Mouse (Mus musculus) gastrocnemius, postnatal 4 days (tissue): Measurements from ENCODE around the gene Nfic. TPM values are rescaled to one million over a fixed set of nuclear protein-coding genes. Genes with fewer than 3 reads are reported as not detected.
"Not testable (repeated sequence)": the region's sequence is repeated elsewhere in the genome, so short reads cannot be mapped to it uniquely, and the experiment has no call there.

Source experiments
- DNase-seq, 2 experiments: peaks; one replicate each; pipeline ENCODE4 v3.0.0; 2021 to 2022; ENCODE audit warnings: low spot score in 2 of 2, mixed read lengths in 2 of 2
- total RNA-seq, 2 experiments: library from RNA; stranded (reverse); gene quantifications; 2 replicates each; pipeline ENCODE4 v1.2.3; 2021

Nfic gene
- total RNA-seq, 2 experiments from 2014 or later = 274 to 335 TPM

DNA sequence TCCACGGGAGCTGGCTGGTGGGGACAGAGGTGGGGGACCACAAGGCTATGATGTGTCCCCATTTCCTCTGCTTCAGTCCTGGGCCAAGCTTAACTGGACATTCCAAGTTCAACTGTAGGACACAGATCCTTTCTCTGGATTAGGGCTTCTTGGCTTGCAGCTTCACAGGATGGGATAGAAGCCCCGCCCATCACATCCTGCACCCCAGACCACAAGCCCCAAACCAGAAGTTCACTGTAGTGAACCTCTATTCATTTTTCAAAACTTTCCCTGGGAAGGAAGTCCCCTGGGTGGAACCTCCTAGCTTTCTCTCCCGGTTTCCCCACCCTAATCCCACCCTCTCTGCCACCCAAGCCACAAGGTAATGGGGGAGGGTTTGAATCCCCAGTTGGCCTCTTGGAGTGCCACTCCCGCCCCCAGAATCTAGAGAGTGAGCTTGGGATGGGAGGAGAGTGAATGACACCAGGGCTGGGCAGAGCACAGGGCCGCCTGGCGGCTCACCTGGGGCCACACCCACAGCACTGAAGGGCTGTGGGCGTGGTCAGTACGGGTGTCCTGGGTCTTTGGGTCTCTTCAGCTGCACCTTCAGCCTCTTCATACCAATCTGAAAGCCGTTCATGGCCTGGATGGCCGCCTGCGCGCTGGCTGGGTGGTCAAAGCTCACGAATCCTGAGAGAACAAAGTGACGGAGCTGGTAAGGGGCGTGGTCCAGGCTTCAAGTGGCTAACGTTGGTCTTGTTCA is 6.4 kb upstream of the Nfic start:
- no peak for DNase-seq

DNA sequence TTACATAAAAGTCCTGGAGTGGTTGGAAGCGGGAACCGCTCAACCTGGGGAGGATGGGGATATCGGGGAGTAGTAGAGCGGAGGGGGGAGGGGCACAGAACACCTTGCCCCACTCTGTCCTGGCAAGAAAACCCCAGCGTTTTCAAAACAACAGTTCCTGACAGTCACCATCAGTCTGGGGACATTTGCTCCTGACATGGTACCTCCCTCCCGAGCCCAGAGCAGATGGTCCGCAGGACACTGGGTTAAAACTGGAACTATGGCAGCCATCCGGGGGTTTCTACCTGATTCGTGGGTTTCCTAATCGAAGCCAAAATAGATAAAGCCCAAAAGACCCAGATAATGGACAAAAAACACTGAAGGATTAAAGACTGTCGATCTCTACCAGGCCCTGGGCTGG is 5.5 kb upstream of the Nfic start:
- no peak for DNase-seq

DNA sequence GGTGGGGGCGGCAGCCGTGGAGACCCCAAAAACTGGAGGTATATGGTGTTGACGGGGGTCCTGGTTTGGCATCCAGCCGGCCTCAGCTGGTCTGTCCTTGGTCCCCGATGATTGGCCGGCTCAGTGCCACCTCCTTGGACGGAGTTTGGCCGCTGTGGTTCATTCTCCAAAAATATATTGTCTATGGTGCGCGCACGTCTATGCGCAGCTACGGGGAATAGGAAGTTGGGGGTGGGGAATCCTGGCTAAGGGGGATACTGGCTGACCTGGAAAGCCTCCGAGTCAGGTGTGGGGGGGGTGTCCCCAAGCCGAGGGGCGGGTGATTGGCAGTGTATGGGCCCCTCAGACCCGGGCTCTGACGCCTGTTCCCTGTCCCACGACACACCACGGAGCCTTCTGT is 5.0 kb upstream of the Nfic start:
- no peak for DNase-seq

DNA sequence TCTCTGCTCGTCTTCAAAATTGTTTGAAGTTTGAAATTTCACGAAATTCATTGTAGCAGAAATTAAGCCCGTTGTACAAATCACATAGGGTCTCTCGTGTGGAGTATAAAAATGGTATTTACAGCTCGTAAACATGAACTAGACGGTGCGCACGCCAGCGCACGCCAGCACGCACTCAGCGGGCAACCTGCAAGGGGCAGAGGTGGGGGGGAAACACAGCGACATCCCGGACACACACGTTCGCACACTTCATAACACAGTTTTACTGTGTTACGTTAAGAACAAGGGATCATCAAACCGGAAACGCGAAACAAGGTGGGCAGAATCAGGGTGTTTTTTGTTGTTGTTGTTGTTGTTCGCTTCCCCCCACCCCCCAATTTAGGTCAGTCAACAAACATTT is 4.0 kb upstream of the Nfic start:
- DNase-seq = no peak

DNA sequence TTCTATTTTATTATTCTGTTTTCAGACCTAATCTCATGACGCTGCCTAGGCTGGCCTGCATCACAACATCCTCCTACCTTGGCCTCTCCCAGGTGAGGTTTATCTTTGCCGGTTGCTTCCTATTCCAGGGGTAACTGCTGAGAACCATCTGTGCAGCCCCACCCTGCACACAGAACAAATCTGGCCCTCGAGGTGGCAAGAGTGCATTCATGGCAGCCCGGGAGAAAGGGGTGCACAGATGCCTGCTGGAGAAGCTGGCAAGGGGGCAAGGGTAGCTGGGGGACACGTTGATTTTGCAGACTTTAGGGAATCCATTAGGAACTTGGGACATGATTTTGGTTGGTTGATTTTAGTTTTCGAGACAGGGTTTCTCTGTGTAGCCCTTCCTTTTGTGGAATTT is 2.8 kb upstream of the Nfic start:
- no peak for DNase-seq

DNA sequence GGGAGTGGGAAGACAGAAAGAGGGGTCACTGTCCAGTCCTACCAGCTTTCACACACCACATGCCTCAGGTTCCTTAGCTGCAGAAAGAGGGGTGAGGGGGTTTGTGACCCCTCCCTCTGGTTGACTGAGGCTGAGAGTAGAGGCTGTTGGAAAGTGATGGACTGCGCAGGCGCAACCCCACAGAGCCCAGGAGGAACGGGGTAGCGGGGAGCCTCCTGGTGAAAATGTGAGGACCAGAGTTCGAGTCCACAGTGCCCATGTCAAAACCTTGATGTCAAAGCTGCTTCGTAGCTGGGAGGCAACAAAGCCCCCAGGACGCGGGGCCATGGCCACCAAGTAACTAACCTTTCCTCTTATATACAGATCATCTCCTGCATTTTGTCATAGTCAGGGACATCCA is 2.2 kb upstream of the Nfic start:
- no peak for DNase-seq

DNA sequence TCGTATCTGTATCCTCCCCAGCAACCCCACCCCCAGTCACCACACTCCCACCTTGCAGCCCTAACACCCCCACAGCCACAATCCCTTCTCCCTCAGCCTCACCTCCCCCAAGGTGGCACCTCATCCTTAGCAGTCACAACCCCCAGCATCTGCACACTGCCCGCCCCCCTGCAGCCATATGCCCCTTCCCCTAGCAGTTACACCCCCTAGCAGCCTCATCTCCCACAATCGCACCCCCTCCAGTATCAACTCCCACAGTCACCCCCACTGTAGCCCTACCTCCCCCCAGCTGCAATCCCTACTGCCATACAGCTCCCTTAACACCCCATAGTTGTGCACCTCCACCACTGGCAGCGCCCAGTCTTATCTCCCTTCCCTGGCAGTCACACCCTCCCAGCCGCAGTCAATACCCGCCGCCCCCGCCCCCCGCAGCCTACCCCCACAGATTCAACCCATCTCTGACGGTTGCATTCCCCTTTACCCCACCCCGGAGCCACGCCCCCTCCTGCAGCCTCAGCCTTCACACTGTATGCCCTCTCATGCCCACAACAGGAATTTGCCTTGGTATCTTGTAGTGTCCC is 1.6 kb upstream of the Nfic start:
- DNase-seq = no peak

DNA sequence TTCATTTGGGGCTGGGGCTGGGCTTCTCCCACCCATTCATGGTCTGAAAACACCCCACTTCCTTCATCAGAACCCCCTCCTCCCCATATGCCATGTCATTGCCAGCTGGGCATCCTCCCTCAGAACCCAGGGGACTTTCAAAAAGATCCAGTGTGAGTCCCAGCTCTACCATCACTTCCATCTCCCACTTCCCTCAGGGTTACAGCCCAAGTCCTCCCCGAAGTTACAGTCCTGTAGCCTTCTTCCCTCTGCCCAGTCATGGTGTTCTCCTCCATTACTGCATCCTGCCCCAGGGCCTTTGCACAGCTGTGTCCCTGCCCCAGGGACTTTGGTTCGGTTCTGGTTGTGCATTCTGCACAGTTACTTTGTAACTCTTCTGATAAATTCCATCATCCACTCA is 1.3 kb downstream of the Nfic start:
- DNase-seq = no peak

DNA sequence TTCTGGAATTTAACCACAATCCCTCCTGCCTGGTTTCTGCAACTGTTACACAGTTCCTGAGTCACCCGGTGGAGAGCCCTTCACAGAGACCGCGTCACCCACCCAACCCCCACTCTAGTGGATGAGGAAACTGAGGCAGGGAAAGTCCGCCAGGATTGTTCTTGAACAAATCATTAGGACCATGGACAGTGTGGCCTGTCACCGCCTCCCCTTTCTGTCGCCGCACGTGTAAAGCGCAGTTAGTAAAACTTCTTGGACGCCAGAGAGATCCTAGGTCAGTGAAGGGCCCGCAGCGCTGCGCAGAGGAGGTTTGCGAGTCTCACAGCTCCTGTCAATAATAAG is 2.5 kb downstream of the Nfic start:
- no peak for DNase-seq

DNA sequence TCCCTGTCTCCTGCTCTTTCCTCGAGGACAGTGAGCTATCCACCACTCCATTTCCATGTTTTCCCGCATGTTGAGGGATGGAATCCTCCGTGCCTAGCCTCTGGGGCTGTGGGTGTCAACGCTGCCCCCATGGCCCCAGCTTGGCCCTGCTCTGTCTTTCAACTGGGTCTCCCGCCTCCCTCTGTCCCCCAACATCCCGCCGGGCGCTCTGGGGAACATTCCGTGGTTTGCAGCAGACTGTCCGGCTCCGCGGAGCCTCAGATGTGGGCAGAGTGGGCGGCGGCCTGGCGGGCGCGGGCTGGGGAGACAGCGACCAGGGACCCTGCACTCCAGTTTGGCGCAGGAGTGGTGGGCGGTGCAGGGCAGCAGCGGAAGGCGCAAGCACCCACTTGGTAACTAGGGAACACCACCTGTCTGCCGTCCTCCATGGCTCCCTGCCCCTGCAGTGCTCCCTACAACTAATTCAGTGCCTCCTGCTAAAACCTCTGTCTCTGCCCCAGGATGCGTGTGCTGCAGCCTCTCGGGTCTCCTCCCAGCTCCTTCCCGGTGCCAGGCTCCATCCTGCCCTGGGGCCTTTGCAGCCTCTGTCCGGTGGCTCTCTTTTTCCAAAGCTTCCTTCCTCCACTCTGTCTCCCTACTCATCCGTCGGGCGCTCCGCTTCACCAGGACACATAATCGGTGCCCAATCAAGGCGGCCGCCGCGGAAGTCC is 3.0 kb downstream of the Nfic start:
- no peak for DNase-seq

DNA sequence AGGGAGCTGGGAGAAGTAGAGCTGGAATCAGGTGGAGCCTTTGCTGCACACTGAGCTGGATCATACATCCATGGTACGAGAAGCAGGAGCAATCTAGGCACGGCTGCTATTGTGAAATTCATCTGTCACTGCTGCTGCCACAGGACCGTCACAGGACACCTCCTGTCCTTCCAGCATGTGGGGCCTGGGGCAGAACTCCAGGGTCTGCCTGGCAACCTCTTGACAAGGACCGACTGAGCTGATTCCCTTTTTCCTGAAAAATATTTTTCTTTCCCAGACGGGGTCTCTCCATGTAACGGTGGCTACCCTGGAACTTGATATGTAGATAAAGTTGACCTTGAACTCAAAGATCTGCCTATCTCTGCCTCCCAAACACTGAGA is 4.1 kb downstream of the Nfic start:
- DNase-seq = no peak

DNA sequence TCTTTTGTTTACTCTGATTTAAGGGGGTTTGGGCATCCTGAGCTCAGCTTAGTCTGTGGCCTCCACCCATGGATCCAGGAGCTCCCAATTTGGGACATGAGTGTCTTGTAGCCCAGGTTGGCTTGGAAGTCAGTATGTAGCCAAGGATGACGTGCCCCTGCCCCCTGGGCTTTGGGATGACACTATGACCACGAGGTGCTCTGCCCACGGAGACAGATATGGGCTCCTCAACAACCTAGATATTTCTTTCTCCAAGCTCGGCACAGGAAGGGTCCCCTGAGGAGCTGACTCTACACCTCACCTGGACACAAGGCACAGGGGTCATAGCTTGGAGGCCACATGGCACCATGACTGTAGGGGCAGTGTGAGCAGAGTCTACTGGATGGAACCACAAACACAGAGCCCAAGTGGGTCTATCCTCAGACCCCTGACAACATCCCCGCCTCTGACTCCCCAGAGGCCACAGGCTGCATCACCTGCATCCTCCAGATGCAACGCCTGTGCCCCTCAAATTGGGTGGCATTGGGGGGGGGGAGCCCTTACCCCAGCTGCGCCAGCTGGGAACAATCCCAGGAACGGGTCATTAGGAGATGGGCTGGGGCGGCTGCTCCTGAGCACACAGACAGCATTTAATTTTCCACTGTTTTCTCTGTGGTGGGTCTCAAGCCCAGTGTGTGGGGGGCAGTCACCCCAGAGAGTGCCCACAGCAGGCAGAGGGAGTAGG is 4.6 kb downstream of the Nfic start:
- no peak for DNase-seq

DNA sequence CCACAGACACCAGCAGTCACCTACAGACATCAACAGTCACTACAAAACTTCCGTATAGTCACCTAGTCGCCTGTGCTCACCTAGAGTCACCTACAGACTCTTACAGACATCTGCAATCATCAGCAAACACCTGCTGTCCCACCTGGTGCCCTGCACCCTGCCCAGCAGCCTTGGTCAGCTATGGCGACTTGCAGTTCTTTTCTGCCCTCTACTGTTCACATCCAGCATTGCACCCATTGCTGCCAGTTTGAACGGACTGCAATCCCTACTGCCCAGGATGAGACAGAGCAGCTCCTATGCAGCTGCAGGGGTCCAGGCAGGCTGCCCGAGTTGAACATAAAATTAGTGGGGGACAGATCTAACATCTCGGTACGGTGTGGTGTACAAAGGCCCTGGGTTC is 5.3 kb downstream of the Nfic start:
- peak; percentile 74 to 87 for DNase-seq

DNA sequence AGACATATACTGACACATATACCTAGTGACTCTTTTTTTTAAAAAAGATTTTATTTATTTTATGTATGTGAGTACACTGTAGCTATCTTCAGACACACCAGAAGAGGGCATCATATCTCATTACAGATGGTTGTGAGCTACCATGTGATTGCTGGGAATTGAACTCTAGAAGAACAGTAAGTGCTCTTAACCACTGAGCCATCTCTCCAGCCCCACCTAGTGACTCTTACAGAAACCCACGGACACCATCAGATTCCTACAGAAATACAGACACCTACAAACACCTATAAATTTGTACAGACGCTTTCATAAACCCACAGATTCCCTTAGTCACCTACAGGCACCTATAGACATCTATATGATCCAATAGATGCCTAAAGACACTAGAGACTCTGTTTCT is 9.9 kb downstream of the Nfic start:
- not testable (repeated sequence) for DNase-seq

DNA sequence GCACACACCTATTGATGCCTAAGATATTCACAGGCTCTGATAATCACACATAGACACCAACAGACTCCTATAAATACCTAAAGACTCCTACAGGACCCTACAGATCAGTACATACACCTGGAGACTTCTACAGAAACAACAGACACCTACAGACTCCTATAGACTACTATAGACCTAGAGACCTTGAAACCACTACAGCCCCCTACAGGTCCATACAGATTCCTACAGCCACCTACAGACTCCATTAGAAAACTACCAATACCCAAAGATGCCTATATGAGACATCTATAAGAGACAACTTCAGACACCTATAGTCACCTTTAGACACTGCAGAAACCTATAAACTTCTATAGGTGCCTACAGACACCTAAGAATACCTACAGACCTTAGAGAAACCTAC is 14.4 kb downstream of the Nfic start:
- DNase-seq = no peak

DNA sequence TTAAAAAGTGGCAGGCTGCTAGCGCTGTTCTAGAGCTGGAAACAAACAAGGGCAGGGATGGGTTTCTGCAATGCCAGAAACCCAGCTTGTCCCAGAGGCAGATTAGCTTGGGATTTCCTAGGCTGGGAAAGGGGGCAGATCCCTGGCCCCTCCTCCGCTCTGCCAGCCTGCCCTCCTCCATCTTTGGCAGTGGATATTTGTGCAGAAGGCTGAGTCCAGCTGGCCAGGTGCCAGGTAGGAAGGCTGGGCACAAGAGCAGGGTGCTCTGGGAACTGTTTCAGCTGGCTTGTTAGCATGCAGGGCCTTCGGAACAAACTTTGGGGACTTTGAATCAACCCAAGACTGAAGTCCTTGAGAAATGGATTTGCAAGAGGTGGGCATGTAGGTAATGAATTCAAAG is 20.0 kb downstream of the Nfic start:
- DNase-seq = peak in 1 of 2 experiments; percentile 71

DNA sequence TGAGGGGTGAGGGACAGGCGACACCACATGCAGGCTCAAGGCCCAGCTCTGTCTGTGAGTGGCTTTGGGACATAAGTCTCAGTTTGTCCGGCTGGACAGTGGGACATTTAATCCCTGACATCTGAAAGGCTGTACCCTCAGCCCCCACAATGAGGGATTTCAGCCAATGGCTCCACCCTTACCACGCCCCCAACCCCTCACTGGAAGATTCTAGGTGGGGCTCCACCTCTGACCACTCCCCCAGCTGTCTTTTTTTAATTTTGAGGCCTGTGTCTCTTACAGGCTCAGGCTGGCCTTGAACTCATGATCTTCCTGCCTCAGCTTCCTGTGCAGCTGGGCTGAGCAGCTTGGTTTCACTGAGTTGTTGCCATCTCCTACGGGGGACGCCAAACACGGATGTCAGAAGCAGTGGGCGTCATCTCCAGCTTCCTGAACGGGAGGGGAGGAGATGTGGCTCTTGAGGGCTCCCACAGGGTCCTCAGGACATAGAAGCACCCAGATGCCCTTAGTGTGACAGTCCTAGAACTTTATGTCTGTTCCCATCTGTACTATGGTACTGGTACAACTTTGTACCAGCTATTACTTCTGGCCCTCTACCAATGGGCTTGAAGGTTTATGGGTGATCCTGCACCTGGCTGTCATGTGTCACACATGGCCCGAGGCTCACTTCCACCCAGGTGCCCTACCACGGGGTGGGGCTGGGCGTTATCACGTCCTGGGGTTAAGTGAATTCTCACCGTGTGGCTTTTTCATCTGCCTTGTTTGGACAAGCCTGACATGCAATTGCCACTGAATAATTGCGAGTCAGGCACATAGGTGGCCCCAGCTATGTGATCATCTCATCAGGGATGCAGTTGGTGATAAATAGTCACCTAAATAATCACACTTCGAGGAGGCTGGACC is 20.8 kb downstream of the Nfic start:
- DNase-seq = peak in 1 of 2 experiments; percentile 15

DNA sequence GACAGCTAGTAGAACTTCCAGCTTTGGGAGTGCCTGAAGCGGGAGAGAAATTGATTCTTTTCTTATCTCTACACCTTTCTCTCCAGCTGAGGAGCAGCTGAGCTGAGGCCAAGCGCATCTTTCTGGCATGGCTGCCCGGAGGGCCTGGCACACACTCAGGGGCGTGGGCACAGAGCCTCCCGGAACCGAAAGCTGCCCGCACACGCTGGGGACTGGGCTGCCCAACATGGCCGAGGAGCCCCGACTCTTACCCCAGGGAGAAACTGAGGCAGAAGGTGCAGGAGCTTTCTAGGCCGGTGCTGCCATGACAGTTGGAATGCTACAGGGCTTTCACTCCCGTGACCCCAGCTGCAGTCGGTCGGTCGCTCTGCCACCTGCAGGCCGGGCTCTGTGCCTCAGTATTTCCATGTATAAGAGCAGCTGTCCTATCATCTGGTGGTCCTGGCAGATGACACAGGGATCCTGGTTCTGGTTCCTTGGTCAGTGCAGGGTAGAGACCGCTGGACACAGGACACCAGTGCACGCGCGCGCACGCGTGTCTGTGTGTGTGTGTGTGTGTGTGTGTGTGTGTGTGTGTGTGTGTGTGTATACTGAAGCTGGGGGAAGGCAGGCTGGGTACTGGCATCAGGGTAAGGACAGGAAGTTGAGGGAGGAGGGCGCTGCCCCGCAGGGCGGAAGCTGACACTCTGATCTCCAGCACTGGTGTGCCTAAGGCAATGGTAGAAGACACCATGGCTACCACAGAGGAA is 21.7 kb downstream of the Nfic start:
- peak; percentile 28 to 55 for DNase-seq

DNA sequence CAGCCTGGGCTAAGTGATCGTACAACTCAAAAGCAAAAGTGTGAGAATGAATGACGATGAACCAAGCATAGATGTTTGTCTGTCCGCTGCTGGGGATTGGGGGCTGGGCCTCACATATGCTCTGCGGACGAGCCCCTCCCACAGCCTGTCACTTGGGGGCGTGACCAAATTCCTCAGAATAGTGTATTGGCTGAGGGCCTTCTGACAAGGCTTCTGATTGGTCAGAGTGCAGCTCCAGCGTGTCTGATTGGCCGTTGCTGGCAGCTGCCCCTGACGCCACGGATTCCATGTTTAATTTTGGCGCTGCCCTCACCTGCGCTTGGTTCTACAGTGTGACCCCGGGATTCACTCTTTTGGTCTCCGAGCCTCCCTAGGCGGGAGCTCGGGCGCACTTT is 22.6 kb downstream of the Nfic start:
- DNase-seq = peak; percentile 80 to 92

DNA sequence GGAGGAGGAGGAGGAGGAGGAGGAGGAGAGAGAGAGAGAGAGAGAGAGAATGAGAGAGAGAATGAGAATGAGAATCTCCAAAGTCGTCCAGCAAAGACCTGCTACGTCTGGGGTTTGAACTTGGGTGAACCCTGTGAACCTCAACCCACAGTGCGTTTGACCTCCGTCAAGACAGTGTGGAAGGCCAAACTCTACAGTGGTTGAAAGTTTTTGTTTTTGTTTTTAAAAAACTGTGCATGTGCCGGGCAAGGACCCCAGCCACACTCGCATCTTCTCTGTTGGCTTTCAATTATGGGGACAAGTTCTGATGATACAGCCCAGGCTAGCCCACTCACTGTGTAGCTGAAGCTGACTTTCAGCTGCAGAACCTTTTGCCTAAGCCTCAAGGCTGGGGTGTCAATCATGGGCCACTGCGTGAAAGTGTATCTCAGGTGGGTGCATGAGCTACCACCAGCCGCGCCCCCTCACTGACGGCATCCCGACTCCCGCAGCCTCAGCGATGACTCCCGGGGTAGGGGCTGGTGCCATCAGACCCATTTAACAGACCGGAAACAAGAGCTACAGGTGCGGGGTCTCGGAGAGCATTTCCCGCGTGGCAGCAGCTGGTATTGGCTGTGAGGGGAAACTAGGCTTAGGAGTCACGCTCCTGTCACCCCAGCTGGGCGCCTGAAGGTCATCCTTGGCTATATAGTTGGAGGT is 23.1 kb downstream of the Nfic start:
- DNase-seq = peak; percentile 19 to 21
